8 mouse cellular contexts compared by ENCODE assay signal in the genomic region with DNA sequence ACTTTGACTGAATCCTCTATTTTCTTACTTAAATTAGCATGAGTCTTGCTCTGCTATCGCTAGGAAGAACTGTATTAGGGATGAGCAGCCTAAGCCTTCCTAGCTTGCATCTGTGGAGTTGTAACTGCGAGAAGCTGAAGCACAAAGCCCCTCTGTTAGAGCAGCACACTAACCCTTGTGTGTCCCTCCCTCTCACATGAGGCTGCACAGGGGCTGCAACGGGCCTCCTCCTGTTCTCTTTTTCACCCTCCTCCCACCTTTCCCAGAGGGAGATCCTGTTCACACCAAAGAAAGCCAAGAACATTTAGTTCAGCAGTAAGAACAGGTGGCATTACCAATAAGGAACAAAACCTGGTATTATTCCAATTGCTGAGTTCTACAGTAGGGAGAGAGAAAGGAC. TPM values are rescaled to one million over a fixed set of nuclear protein-coding genes. Genes with fewer than 3 reads are reported as not detected.
DNase-seq lines count a peak whose midpoint lies in the region; ATAC-seq lines count a peak whose summit lies in the region.

No protein-coding gene starts in this region.

- no peak for ATAC-seq in midbrain, embryonic 16.5 days

- peaks cover 30% of the 10 kb centered on the region for H3K4me1 ChIP-seq in heart, embryonic 10.5 days
- H3K4me1 ChIP-seq in midbrain, embryonic 16.5 days (ENCODE audit: control insufficient read depth, insufficient read depth, low read length), result no peaks in the 10 kb centered on the region

- H3K27ac ChIP-seq in heart, embryonic 10.5 days, result peak overlapping the region; percentile 12; the same call in 1 of the 2 replicates
- 0 out of 2 replicates have a peak overlapping the region, but pooled peaks have one; percentile 18 for H3K27ac ChIP-seq in midbrain, embryonic 16.5 days (ENCODE audit: low read length)

- DNase-seq in heart, embryonic 10.5 days (ENCODE audit: low spot score), result no peak
- DNase-seq in heart, adult 11 months, result no peak
- peak; percentile 51 for DNase-seq in cerebellum, adult 9-11 months
- peak; percentile 57 for DNase-seq in gastrocnemius, postnatal 25 days
- no peak for DNase-seq in kidney, postnatal 36 days
- no peak for DNase-seq in lung, postnatal 36 days
- DNase-seq in ovary, postnatal 14 days (ENCODE audit: low spot score), result no peak

- no peak overlapping the region for H3K4me2 ChIP-seq in midbrain, embryonic 16.5 days (ENCODE audit: low read length)

- WGBS in heart, embryonic 10.5 days, result 44% methylated on average over 3 of the region's 3 CpGs
- WGBS in midbrain, embryonic 16.5 days, result 19% methylated on average over 3 of the region's 3 CpGs

- H3K9ac ChIP-seq in midbrain, embryonic 16.5 days (ENCODE audit: low read depth, low read length), result no peak overlapping the region

- H3K36me3 ChIP-seq in heart, embryonic 10.5 days, result 0 out of 2 replicates have a peak, but pooled peaks cover 1% of the 10 kb centered on the region
- no peaks in the 10 kb centered on the region for H3K36me3 ChIP-seq in midbrain, embryonic 16.5 days (ENCODE audit: control insufficient read depth, insufficient read depth, low read length)

- H3K4me3 ChIP-seq in heart, embryonic 10.5 days, result no peak overlapping the region
- no peak overlapping the region for H3K4me3 ChIP-seq in midbrain, embryonic 16.5 days (ENCODE audit: low read depth, low read length)

- no peaks in the 10 kb centered on the region for H3K27me3 ChIP-seq in heart, embryonic 10.5 days (ENCODE audit: insufficient read depth, poor library complexity, severe bottlenecking)
- H3K27me3 ChIP-seq in midbrain, embryonic 16.5 days (ENCODE audit: control insufficient read depth, insufficient read depth, low read depth, low read length), result no peaks in the 10 kb centered on the region

- H3K9me3 ChIP-seq in heart, embryonic 10.5 days, result no peaks in the 10 kb centered on the region
- no peaks in the 10 kb centered on the region for H3K9me3 ChIP-seq in midbrain, embryonic 16.5 days (replicated peaks; ENCODE audit: control insufficient read depth, low read length, poor library complexity, severe bottlenecking)

RNA-seq across cellular contexts. Expression of a gene that starts 45.1 kb away (rescaled TPM):
- polyA plus RNA-seq in heart, embryonic 10.5 days (2016; fragmentation: Nextera tagmentation; extraction: Ambion mirVana), result 7.3 and 7.5 TPM in 2 replicates
- 1 to 10 TPM; 3.8 to 5.1 TPM for total RNA-seq in gastrocnemius, postnatal 25 days (2021)
- 13.8 and 14.2 TPM in 2 replicates for polyA plus RNA-seq in midbrain, embryonic 16.5 days (2015; fragmentation: Nextera tagmentation; extraction: Ambion mirVana)

RNA-seq across cellular contexts. Expression of a gene that starts 49.4 kb away (rescaled TPM):
- 36.2 and 37.8 TPM in 2 replicates for polyA plus RNA-seq in heart, embryonic 10.5 days (2016; fragmentation: Nextera tagmentation; extraction: Ambion mirVana)
- 100 to 1,000 TPM; 114 to 140 TPM for total RNA-seq in gastrocnemius, postnatal 25 days (2021)
- polyA plus RNA-seq in midbrain, embryonic 16.5 days (2015; fragmentation: Nextera tagmentation; extraction: Ambion mirVana), result 105 and 107 TPM in 2 replicates

Comparison
In these comparisons a context has a peak if more than half of its experiments do, and no peak if none do; other contexts are left out.
1. DNase-seq: peak in cerebellum, adult 9-11 months (single experiment) and gastrocnemius, postnatal 25 days (single experiment); none in heart, embryonic 10.5 days (single experiment), heart, adult 11 months (single experiment), kidney, postnatal 36 days (0 of 2), lung, postnatal 36 days (single experiment) and ovary, postnatal 14 days (single experiment).